Mouse (Mus musculus) hindbrain, embryonic 15.5 days (tissue): ENCODE measurements around the gene Ly6g5b. TPM values are rescaled to one million over a fixed set of nuclear protein-coding genes. Genes with fewer than 3 reads are reported as not detected.

Experiments used
- ATAC-seq: fragments of 200-750 bp; cut with Nextera tagmentation; 2 replicates; pipeline ENCODE4 v1.8.0; 2017; ENCODE audit warnings: low read depth, moderate number of reproducible peaks, moderate TSS enrichment; ENCODE audit not compliant: low FRiP score
- H3K27ac ChIP-seq: fragments of 300-500 bp; sonication (generic); replicated peaks from 2 replicates; pipeline ENCODE4 v1.5.1; 2015; ENCODE audit warnings: mild to moderate bottlenecking, inconsistent platforms
- H3K27me3 ChIP-seq: fragments of 300-500 bp; sonication (generic); 2 replicates; pipeline ENCODE4 v1.6.1; 2015; ENCODE audit warnings: control low read depth, inconsistent platforms
- H3K36me3 ChIP-seq: fragments of 300-500 bp; sonication (generic); 2 replicates; pipeline ENCODE4 v1.6.1; 2015; ENCODE audit warnings: control low read depth, inconsistent platforms
- H3K4me1 ChIP-seq: fragments of 300-500 bp; sonication (generic); replicated peaks from 2 replicates; pipeline ENCODE4 v1.6.1; 2015; ENCODE audit warnings: control low read depth, inconsistent platforms
- H3K4me2 ChIP-seq: fragments of 300-500 bp; sonication (generic); 2 replicates; pipeline ENCODE4 v1.6.1; 2015; ENCODE audit warnings: moderate library complexity, mild to moderate bottlenecking, inconsistent platforms
- H3K4me3 ChIP-seq: fragments of 300-500 bp; sonication (generic); 2 replicates; pipeline ENCODE4 v1.5.1; 2015; ENCODE audit warnings: mild to moderate bottlenecking, inconsistent platforms
- H3K9ac ChIP-seq: fragments of 300-500 bp; sonication (generic); 2 replicates; pipeline ENCODE4 v1.6.1; 2015; ENCODE audit warnings: inconsistent platforms
- H3K9me3 ChIP-seq: fragments of 300-500 bp; sonication (generic); 2 replicates; pipeline ENCODE4 v1.6.1; 2016; ENCODE audit warnings: control low read depth, inconsistent platforms
- WGBS: fragments of 180-500 bp; shearing (Covaris S2); methylation state at CpG from one replicate; pipeline ENCODE4 v1.1.7; 2015; 5-methylcytosine and 5-hydroxymethylcytosine counted together
- polyA plus RNA-seq: library from polyadenylated mRNA; unstranded; fragments of >200 nt; fragmentation: Nextera tagmentation; extraction: Ambion mirVana; gene quantifications from 2 replicates; pipeline ENCODE4 v1.2.1, GENCODE M21; 2015

The Ly6g5b gene
- polyA plus RNA-seq, 1 experiment from 2014 or later = 1.1 TPM

DNA sequence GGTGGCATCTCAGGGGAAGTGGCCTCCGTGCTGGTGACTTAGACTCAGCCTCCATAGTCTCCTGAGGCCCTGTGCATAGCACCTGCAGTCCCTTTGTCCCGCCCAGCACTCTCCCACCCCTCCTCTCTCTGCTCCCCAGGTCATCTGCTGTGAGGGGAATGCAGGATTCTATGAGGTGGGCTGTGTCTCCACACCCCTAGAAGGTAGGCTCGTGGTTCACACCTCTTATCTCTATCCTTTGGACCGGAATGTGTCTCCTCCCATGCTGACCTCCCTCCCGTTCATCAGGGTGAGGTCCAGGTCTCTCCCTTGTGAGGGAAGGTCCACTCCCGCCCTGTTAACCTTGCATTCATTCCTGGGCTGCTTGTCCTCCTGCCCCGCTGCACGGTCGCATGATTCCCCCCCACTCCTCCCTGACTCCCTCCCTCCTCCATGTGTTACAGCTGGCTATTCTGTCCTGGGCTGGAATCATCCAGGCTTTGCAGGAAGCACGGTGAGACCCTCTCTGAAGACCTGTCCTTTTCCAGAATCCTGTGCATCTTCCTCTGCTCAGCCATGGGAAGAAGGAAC, 14.9 kb downstream of the Ly6g5b start:
- H3K27me3 ChIP-seq = no peaks in the 10 kb centered on the region
- H3K27ac ChIP-seq = no peak overlapping the region
- H3K36me3 ChIP-seq = peaks cover 61% of the 10 kb centered on the region
- no peaks in the 10 kb centered on the region for H3K4me1 ChIP-seq
- no peak overlapping the region for H3K4me2 ChIP-seq
- no peak overlapping the region for H3K4me3 ChIP-seq
- no peaks in the 10 kb centered on the region for H3K9me3 ChIP-seq
- no peak for ATAC-seq
- WGBS = 74% methylated on average over 10 of the region's 10 CpGs
- no peak overlapping the region for H3K9ac ChIP-seq

DNA sequence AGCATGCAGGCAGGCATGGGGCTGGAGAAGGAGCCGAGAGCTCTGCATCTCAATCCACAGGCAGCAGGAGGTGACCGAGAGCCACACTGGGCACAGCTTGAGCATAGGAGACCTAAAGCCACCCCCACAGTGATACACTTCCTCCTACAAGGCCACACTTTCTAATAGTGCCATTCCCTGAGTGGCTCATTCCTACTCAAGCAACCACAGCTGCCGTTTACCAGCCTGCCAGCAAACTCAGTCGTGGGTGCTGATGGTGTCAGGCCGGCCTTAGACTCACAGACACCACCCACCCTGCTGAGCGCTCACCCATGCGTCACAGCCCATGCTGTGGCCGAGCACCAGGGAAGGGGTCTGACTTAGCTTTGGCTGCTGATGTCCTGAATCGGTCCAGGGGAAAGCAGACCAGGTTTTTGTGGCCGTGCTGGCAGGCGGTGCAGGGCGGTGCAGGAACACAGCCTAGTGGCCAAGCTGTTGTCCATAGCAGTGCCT, 18.0 kb downstream of the Ly6g5b start:
- H3K4me3 ChIP-seq = no peak overlapping the region
- H3K9me3 ChIP-seq = no peaks in the 10 kb centered on the region
- no peak overlapping the region for H3K27ac ChIP-seq
- H3K9ac ChIP-seq = no peak overlapping the region
- H3K27me3 ChIP-seq = no peaks in the 10 kb centered on the region
- H3K36me3 ChIP-seq = peaks cover 77% of the 10 kb centered on the region
- no peak for ATAC-seq
- no peak overlapping the region for H3K4me2 ChIP-seq
- WGBS = 76% methylated on average over 12 of the region's 12 CpGs
- H3K4me1 ChIP-seq = no peaks in the 10 kb centered on the region

DNA sequence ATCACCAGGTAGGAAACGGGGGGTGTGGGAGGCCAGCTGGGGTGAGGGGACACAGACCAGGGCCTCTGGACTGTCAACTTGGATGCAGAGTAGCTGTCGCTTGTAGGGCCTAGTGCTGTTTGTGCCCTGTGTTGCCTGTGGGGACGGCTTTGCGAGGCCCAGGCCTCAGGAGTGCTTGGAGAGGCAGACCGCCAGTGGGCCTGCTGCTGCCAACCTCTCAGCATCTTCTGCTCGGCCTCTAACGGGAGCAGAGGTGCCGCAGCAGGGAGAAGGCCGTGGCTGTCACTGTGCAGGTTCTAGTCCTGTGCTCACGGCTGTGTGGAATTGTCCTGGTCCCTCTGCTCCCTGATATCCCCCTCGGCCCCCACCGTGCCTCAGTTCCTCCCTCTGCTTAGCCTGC, 18.6 kb downstream of the Ly6g5b start:
- Histone ChIP-seq H3K9me3 (no peaks in the 10 kb centered on the region), H3K27ac (no peak overlapping the region), H3K4me2 (no peak overlapping the region), H3K4me3 (no peak overlapping the region), H3K27me3 (no peaks in the 10 kb centered on the region), H3K4me1 (no peaks in the 10 kb centered on the region), H3K36me3 (peaks cover 71% of the 10 kb centered on the region), H3K9ac (no peak overlapping the region)
- ATAC-seq = no peak
- 78% methylated on average over 12 of the region's 12 CpGs for WGBS

DNA sequence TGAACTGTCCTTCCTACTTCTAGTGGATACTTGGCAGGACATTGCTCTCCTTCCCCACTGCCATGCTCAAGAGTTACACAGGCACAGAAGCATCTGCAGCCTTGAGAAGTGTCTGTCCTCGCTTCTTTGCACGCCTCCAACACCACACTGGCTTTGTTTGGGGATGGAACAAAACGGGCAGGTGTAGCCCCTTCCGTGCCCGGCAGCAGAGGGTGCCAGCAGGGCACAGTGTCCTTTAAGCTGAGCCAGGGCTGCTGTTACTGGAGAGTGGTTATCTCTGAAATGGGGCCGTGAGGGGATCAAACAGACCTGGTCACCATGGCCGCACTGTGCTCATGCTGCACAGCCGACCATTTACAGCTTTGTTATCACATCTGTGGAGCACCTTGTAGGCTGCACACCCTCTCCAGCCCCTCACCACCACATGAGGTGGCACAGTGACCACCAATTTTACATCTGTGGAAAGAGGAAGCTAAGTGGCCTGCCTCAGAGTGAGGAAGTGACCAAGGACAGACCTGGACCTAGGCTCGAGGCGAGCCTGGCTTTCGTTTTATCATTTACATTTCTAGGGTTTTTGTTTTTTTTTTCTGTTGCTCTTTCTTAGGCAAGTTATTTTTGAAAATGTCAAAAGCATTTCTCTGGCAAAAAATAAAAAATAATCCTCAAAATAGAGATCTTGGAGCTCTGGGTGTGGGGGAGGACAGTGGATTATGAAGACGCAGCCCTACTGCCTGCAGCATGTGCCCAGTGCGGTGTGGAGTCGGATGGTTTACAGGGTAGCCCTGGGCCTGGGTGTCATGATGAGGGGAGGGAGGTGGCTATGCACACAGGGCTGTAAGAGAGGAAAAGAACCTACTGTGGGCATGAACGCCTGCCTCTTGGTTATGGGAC, 20.5 kb downstream of the Ly6g5b start:
- Histone ChIP-seq H3K27ac (no peak overlapping the region), H3K4me2 (no peak overlapping the region), H3K9me3 (no peaks in the 10 kb centered on the region), H3K9ac (no peak overlapping the region), H3K4me1 (peaks cover 12% of the 10 kb centered on the region), H3K27me3 (no peaks in the 10 kb centered on the region), H3K4me3 (no peak overlapping the region), H3K36me3 (peaks cover 52% of the 10 kb centered on the region)
- ATAC-seq = no peak
- 91% methylated on average over 15 of the region's 15 CpGs for WGBS

DNA sequence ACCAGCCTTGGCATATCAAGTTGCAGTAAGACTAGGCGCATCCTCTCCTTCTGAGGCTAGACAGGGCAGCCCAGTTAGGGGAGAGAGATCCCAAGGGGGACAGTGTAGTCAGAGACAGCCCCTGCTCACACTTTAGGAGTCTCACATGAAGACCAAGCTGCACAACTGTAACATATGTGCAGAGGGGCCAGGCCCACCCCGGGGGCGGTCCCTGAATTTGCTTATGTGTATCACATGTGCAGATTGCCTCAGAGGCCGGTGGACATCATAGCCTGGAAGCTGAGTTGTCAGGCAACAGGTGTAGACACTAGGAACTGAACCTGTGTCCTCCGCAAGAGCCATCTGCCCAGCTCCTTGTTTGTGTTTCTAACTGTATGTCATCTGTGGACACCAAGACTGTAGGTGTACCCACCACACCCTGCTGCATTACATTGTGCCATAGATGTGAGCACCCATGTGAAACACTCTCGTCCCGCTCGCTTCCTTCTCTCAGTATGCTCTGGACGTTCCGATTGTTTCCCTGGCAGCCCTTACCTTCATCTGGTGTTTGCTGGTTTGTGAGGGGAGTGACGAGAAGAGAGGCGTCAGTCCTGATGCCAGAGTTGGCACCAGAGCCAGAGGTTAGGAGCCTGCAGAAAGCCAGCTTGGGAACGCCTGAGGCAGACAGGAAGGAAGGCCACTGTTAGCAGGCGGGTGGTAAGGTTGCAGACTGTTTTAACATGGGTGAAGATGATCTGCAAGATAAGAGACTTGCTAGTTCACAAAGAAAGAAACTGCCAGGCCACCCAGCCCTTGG, 22.6 kb downstream of the Ly6g5b start:
- no peak overlapping the region for H3K4me3 ChIP-seq
- H3K27ac ChIP-seq = no peak overlapping the region
- no peaks in the 10 kb centered on the region for H3K9me3 ChIP-seq
- no peak overlapping the region for H3K4me2 ChIP-seq
- no peaks in the 10 kb centered on the region for H3K27me3 ChIP-seq
- WGBS = 90% methylated on average over 14 of the region's 14 CpGs
- no peak overlapping the region for H3K9ac ChIP-seq
- H3K36me3 ChIP-seq = peaks cover 32% of the 10 kb centered on the region
- no peak for ATAC-seq
- peaks cover 13% of the 10 kb centered on the region for H3K4me1 ChIP-seq

DNA sequence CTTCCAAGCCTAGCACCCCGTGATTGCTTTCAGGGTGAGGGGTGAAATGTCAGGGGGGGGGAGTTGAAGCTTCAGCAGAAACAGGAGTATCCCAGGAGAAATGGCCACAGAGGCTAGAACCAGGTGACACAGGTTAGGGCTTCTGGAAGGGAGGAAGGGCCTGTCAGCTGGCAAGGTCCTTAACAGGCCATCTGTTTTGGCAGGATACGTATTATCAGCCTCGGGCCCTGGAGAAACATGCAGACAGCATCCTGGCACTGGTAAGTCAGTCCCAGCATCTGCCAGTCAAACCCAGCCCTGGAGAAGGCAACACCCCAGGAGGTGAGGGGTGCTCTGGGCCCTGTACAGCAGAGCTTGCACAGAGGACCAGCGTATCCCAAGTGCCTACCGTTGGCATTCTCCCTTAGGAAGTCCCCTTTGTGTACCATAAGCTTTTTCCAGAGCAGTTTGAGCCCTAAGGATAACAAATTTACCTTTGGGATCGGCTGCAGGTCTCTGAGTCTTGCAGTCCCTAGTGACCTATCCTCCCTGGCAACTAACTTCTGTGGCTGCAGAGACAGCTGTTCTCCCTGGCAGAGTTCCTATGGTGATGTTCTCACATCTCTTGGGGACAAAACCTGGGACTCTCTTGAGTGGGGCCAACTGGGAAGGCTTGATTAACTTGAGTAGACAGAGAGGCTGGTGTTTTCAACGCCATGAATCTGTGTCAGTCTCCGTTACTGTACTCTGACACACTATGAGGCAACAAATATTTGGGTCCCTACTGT, 24.9 kb downstream of the Ly6g5b start:
- H3K4me1 ChIP-seq = peaks cover 13% of the 10 kb centered on the region
- H3K4me3 ChIP-seq = peak overlapping the region; percentile 71
- H3K36me3 ChIP-seq = peaks cover 22% of the 10 kb centered on the region
- no peaks in the 10 kb centered on the region for H3K27me3 ChIP-seq
- WGBS = 46% methylated on average over 8 of the region's 8 CpGs
- no peak for ATAC-seq
- peak overlapping the region; percentile 99 for H3K27ac ChIP-seq
- H3K9me3 ChIP-seq = no peaks in the 10 kb centered on the region
- peak overlapping the region; percentile 85 for H3K9ac ChIP-seq
- peak overlapping the region; percentile 75 for H3K4me2 ChIP-seq

DNA sequence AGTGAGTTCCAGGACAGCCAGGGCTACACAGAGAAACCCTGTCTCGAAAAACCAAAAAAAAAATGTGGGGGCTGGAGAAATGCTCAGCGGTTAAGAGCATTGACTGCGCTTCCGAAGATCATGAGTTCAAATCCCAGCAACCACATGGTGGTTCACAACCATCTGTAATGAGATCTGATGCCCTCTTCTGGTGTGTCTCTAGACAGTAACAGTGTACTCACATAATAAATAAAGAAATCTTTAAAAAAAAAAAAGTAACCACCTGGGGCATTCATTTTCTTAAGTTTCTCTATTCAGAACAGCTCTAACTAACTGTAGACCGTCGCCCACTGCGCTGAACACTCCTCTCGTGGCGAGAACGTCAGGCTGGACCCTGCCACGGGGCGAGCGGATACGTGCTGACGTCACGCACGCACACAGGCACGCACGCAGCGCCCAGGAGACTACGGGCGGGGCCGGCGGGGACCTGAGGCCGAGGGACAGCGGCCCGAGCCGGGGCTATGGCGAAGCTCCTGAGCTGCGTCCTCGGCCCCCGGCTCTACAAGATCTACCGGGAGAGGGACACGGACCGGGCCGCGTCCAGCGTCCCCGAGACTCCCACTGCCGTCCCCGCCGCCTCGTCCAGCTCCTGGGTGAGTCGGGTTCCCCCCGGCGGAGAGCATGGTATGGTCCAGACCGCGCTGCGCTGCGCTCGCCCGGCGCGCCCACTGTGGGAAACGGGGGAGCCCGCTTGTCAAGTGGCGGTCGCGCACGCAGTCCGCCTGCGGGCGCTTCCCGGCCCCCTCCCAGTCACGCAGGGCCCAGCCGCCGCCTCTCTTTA, 26.2 kb downstream of the Ly6g5b start, which contains the start of gene Abhd16a:
Gene Abhd16a, plus strand, starts transcription at position 439 of the 820 bp plus-strand sequence.
- H3K9me3 ChIP-seq = no peaks in the 10 kb centered on the region
- no peaks in the 10 kb centered on the region for H3K27me3 ChIP-seq
- H3K4me1 ChIP-seq = peaks cover 13% of the 10 kb centered on the region
- WGBS = 4% methylated on average over 57 of the region's 67 CpGs
- peak within 1 kb of the TSS; percentile 85 for H3K9ac ChIP-seq
- H3K4me3 ChIP-seq = peak within 1 kb of the TSS; percentile 71
- peak within 1 kb of the TSS; percentile 99 for H3K27ac ChIP-seq
- peak; percentile 98 for ATAC-seq
- peaks cover 18% of the 10 kb centered on the region for H3K36me3 ChIP-seq
- H3K4me2 ChIP-seq = peak within 1 kb of the TSS; percentile 75

DNA sequence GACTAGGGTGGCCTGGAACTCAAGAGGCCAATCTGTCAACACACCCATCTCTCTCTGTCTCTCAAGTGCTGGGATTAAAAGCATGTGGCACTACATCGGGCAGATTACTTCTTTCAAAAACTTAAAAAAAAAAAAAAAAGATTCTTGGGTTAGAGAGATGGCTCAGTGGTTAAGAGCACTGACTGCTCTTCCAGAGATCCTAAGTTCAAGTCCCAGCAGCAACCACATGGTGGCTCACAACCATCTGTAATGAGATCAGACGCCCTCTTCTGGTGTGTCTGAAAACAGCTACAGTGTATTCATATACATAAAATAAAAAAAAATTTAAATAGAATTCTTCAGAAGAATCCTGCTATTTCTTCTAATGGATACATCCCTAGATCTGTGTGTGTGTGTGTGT, 27.1 kb downstream of the Ly6g5b start:
- H3K27ac ChIP-seq = no peak overlapping the region
- no peak overlapping the region for H3K9ac ChIP-seq
- H3K4me2 ChIP-seq = no peak overlapping the region
- peaks cover 13% of the 10 kb centered on the region for H3K4me1 ChIP-seq
- WGBS = 59% methylated on average over 2 of the region's 2 CpGs
- H3K9me3 ChIP-seq = no peaks in the 10 kb centered on the region
- peaks cover 10% of the 10 kb centered on the region; the same call in 1 of the 2 replicates for H3K36me3 ChIP-seq
- no peak for ATAC-seq
- H3K4me3 ChIP-seq = no peak overlapping the region
- no peaks in the 10 kb centered on the region for H3K27me3 ChIP-seq

DNA sequence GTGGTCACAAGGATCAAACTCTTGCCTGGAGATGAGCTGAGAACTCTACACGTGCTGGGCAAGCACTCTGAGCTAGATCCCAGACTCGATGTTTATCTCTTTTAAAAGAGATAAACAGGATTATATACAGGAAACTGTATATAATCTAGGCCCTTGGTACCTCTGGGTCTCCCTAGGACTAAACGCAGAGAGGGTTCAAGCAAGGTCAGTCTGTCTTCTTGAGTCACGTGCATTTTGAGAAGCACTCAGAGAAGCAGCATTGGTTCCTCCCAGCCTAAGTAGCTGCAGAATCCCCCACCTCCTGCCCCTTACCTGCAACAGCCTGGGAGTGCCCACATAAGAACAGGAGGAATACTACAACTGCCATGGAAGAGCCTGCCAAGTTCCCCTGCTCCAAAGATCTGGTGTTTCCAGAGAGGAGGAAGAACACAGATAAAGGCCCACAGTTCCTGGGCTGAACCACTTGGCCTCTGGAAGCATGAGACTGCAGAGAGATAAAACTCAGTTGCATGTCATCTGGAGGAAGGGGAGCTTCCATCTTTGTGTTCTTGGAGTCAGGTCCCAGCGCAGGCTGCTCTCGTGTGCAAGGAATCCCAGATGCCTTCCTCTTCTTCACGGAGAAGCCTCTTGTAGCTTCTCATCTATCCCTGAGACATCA, 29.9 kb downstream of the Ly6g5b start, which contains the start of gene Ly6g6f:
Gene Ly6g6f, minus strand, starts transcription at position 403 of the 658 bp plus-strand sequence.
- Histone ChIP-seq H3K27ac (no peak within 1 kb of the TSS), H3K4me1 (peaks cover 7% of the 10 kb centered on the region), H3K4me2 (no peak within 1 kb of the TSS), H3K27me3 (no peaks in the 10 kb centered on the region), H3K4me3 (no peak within 1 kb of the TSS), H3K9me3 (no peaks in the 10 kb centered on the region), H3K36me3 (no peaks in the 10 kb centered on the region), H3K9ac (no peak within 1 kb of the TSS)
- ATAC-seq = no peak
- 85% methylated on average over 7 of the region's 7 CpGs for WGBS

DNA sequence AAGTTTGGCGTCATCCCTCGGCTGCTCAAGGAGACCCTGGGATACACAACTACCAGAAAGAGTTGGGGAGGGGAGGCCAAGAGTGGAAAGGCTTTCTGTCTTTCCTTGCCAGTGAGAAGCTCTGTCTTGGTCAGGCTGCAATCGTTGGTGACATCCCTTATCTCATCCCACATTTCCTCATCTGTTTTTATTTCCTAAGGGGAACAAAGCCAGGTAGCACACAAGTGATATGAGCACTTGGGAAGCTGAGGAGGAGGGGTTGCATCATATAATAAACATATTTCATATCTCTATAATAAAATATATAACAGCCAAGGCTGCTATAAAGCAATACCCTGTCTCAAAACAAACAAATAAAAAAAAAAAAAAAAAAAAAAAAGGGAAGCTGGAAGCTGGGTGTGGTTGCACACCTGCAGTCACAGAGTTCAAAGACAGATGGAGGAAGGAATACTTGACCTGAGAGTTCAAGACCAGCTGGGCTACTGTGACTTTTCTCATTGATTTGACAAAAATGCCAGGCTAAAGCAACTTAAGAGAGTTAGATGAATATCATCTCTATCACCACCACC, 31.2 kb downstream of the Ly6g5b start:
- no peaks in the 10 kb centered on the region for H3K4me1 ChIP-seq
- H3K4me3 ChIP-seq = no peak overlapping the region
- H3K36me3 ChIP-seq = no peaks in the 10 kb centered on the region
- H3K9me3 ChIP-seq = no peaks in the 10 kb centered on the region
- H3K4me2 ChIP-seq = no peak overlapping the region
- no peak overlapping the region for H3K9ac ChIP-seq
- 91% methylated on average over 3 of the region's 3 CpGs for WGBS
- no peak overlapping the region for H3K27ac ChIP-seq
- ATAC-seq = no peak
- no peaks in the 10 kb centered on the region for H3K27me3 ChIP-seq
